Mouse (Mus musculus): ENCODE data around the gene Marf1. TPM values are rescaled to one million over a fixed set of nuclear protein-coding genes. Genes with fewer than 3 reads are reported as not detected.

Gene Marf1
- total RNA-seq (2023): 55.0 TPM

DNA sequence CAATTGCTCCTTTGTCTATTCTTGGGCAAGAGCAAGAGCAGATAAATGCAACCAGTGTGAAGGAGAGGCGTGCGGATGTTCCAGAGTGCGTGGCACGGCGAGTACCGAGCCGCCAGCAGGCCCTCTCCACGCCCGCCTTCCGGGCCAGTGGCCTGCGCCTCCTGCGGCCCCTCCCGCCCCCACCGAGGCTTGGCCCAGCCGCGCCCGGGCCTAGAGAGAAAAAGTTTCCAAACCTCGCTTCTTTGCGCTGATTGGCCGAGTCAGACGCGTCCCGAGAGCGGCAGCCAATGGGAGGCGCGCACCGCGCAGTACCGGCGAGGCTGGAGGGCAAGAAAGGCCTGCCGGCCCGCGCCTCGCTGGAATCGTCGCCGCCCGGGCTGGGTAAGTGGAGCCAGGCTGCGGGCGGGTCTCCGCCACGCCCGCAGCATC, at the start of gene Marf1, which contains the start of gene Nde1:
Marf1 (minus strand) TSS at position 364 of the 429 bp plus-strand sequence.
Nde1 (plus strand) TSS at position 288 of the 429 bp plus-strand sequence.

Other genes with a start within 250 kb of the Marf1 start
- not detected for gene 2900011O08Rik, start 176.7 kb downstream of the Marf1 start, total RNA-seq (2023)
- not detected for gene Ifitm7, start 176.5 kb downstream of the Marf1 start, total RNA-seq (2023)
- gene Nde1, start 76 bp downstream of the Marf1 start, total RNA-seq (2023): 43.3 TPM
- gene Myh11, start 128.0 kb upstream of the Marf1 start, total RNA-seq (2023): 0.09 TPM
- gene Fopnl, start 154.1 kb upstream of the Marf1 start, total RNA-seq (2023): 47.3 TPM
- gene Abcc1, start 198.2 kb upstream of the Marf1 start, total RNA-seq (2023): 53.6 TPM